Mouse (Mus musculus) layer of hippocampus, adult 18-20 months (tissue): ENCODE data around the gene Gm6890. TPM values are rescaled to one million over a fixed set of nuclear protein-coding genes. Genes with fewer than 3 reads are reported as not detected.
"Not testable (repeated sequence)": the region's sequence is repeated elsewhere in the genome, so short reads cannot be mapped to it uniquely, and the experiment has no call there.

Experiments used
- DNase-seq, 2 experiments: peaks; one replicate each; pipeline ENCODE4 v3.0.0; 2022; ENCODE audit warnings: low spot score in 2 of 2
- long read RNA-seq: library from polyadenylated mRNA; stranded (forward); transcript quantifications from one replicate; pipeline ENCODE4 v2.0.0, GENCODE M21; 2021
- total RNA-seq, 2 experiments: library from RNA; stranded (reverse); gene quantifications; 2 replicates each; pipeline ENCODE4 v1.2.3; 2021

Gm6890 gene
- not detected for total RNA-seq
- long read RNA-seq = 0 reads

DNA sequence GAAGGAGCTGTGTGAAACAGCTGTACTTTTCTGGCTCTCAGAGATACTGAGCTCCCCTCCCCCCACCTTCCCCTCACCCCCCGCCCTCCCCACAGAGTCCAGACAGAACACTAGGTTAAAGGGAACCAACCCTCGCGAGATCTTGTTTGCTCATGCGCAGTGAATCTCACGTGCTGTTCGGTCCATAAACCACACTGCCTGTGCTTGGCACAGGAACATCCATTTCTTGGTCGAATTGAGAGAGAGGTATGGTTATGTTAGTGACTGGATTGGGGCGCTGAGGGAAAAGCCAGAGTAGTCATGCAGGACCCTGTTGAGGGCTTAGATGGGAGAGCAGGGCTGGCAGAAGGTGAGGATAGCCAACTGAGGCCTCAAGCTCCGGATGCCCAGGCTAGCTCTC, at the start of gene Gm6890:
Gene Gm6890, plus strand, starts transcription at position 301 of the 400 bp plus-strand sequence.
- DNase-seq = not testable (repeated sequence)

DNA sequence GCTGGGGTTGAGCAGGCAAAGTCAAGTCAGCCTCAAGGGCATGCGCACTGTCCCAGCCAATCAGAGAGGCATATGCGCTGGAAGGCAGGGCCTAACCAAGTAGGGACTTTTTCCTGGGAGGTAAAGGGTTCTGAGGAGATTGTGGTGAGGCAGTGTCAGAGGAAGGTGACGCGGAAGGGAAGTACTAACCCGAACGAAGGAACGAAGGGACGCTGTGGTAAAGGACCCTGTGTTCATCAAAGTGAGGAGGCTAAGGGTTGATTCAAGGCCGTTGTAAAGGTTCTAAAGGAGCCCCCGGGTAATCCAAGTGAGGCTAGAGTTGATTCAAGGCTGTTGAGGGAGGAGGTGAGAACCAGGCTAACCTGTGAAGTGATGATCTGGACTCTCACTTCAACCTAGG, 14.5 kb upstream of the Gm6890 start:
- not testable (repeated sequence) for DNase-seq

DNA sequence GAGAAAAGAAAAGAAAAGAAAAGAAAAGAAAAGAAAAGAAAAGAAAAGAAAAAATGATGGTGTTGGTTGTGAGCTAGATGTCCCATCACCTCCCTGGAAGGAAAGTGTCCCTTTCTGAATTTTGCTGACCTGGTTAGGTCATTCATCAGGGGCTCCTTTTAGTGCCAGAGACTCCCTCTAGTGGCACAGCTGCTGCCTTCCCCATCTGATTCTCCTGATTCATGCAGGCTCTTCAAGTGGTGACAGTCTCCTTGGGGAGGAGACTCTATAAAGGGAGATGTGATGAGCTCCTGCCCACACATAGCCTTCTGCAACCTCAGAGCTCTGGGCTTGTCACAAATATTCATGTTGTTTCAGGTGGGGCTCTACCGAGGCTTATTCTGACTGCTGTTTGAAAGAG, 30.0 kb downstream of the Gm6890 start:
- DNase-seq = peak in 1 of 2 experiments; percentile 4

Other genes starting within 250 kb of the Gm6890 start
- gene Olfr1326-ps1, start 166.0 kb upstream of the Gm6890 start, total RNA-seq = not detected
- gene Olfr1325, start 148.2 kb upstream of the Gm6890 start, total RNA-seq = not detected
- gene Gm5640, start 95.3 kb upstream of the Gm6890 start, total RNA-seq = under 1 TPM in 1 of 2 experiments, not detected in 1; 0.71 TPM
- gene Gm5936, start 96.3 kb downstream of the Gm6890 start, total RNA-seq = under 1 TPM; 0.37 to 0.43 TPM